Mouse (Mus musculus): ENCODE data around the gene Extl1.

Extl1 gene

GRCm38 (mm10) chr4:134391636-134392035, 8.0 kb upstream of the Extl1 start:
- no peak for DNase-seq (ENCODE audit: low spot score)

GRCm38 (mm10) chr4:134388397-134388796, 4.7 kb upstream of the Extl1 start:
- DNase-seq (ENCODE audit: low spot score), result peak; percentile 87

GRCm38 (mm10) chr4:134387268-134387667, 3.6 kb upstream of the Extl1 start:
- no peak for DNase-seq (ENCODE audit: low spot score)

GRCm38 (mm10) chr4:134379510-134379909, 4.1 kb downstream of the Extl1 start:
- no peak for DNase-seq (ENCODE audit: low spot score)

GRCm38 (mm10) chr4:134378089-134378615, 5.5 kb downstream of the Extl1 start:
- DNase-seq (ENCODE audit: low spot score), result no peak

DNA sequence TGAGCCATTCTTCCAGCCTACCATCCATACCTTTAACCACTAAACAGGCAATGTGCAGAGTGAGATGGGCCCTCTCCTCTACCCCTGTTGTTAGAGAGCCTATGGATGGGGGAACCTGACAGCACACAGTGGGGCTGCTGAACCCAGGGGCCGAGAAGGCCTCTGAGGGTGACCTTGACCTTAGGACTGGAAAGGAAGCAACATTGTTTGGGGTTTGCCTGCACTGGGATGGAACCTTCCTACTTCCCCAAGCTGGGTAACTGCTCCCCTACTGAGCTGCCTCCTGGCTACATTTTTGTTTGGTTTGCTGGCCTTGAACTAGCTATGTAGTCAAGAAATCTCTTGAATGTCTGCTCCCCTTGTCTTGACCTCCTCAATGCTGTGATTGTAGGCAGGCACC, 9.3 kb downstream of the Extl1 start:
- no peak for DNase-seq (ENCODE audit: low spot score)

- no peak for DNase-seq (ENCODE audit: low spot score)
These were observed 10.4 kb downstream of the Extl1 start for GRCm38 (mm10) chr4:134373295-134373694.

DNA sequence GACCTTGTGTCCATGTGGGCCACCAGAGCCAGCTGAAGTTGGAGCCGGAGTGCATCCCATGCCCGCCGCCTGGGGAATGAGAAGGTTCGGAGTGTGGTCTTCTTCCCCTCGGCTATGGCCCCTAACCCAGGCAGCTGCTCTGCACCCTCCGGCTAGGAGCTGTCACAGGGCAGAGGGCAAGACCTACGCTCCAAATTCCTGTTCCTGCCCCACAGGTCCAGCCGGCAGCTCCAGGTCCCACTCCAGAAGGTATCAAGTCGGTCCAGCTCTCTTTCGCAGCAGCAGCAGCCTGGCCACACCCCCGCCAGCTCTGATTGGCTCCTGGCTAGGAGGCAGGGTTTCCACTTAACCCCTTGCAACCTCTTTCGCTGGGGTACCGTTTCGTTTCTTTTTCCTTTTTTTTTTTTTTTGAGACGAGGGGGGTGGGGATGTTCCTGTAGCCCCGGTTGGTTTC, 11.3 kb downstream of the Extl1 start:
- DNase-seq (ENCODE audit: low spot score), result peak; percentile 82

- peak; percentile 41 for DNase-seq (ENCODE audit: low spot score)
These were observed 12.3 kb downstream of the Extl1 start for GRCm38 (mm10) chr4:134371316-134371855.

DNA sequence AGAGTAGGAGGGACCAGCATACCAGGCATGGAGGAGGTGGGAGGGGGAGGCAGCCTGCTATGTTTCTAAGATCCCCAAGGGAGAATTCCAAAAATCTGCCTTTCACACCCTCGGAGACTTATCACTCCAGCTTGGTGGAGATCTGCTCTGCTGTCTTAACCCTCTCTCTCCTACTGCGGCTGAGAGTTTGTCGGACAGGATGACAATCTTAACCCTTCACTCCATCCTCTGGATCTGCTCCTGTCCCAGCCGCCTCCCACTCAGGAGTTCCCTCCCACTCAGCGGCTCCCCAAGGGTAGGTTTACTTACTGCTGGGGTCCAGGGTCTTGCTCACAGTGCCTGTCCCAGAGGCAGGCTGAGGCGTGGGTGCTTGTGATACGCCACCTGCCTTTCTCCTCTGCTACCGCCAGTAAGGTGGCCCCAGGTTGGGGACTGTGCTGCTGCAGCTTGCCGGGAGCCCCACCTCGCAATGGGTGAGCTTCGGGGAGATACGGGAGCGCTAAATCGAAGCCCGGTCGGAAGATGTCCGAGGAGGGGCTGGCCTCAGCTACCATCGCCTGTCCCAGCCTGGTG, 12.9 kb downstream of the Extl1 start:
- DNase-seq (ENCODE audit: low spot score), result no peak

DNA sequence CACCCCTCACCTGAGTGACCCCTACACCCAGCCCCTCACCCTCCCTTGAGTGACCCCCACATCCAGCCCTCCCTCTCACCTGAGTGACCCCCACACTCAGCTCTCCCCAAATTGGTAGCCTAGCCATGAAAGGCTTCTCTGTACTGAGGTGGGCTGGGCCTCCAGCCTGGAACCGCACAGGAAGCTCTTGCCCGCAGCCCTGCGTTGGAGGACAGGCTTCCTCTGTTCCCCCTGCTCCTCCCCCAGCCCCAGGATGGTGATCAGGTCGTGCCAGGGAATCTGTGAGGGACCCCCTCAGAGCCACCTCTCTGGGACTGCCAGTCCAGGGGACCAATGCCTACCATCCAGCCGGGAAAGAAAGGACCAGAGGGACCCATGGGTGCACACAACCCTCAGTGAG, 18.4 kb downstream of the Extl1 start:
- no peak for DNase-seq (ENCODE audit: low spot score)

DNA sequence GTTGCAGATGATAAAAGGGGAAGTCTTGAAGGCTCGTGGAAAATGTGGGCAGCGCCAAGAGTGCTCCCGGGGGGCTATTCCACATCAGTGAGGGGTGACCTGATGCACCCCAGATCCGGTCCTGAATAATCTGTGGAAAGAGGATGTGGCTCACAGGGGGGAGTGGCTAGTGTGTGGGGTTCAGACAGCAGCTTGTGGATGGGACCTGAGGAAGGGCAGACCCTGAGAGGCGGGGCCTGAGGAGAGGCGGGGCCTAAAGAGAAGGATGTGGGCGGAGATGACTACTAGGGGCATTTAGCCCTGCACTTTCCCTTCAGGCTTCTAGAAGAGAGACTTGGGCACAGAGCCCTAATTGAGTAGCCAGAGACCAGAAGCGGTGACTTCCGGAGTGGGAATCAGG, 21.1 kb downstream of the Extl1 start:
- peak; percentile 67 for DNase-seq (ENCODE audit: low spot score)

DNA sequence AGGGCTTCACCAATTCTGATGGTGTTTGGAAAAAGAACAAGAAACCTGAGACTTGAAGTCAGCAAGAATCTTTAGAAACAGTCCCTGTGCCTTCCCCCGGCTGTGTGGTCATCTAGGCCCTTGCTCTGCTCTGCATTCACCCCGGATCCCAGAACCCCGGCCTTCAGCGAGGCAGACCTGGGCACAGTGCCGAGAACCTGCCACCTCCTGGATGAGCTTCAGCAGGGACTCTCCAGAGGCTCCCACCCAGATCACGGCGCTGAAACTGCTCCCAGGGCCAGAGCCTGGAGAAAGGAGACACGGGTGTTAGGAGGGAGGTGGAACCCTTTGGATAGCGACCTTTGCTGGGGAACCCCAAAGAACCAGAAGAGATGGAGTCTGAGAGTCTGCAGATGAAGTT, 21.5 kb downstream of the Extl1 start:
- DNase-seq (ENCODE audit: low spot score), result no peak

GRCm38 (mm10) chr4:134361215-134361614, 22.4 kb downstream of the Extl1 start:
- DNase-seq (ENCODE audit: low spot score), result peak; percentile 14

DNA sequence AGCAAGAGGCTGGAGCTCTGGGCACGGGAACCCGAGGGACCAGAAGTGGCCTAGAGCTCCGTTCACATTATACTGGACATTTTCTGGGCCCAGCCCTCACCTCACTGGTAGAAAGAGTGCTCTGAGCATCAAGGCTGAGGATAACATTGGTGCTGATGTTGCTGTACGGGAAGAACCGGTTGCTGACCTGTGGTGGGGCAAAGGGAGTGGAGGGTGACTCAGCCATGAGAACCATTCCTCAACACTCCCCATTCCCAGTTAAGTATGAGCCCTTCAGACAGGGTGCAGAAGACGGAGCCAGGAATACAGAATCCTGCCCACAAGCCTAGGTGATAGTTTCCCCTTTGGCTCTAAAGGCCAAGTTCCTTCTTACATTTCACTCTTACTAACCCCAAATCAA, 24.0 kb downstream of the Extl1 start:
- DNase-seq (ENCODE audit: low spot score), result no peak

- no peak for DNase-seq (ENCODE audit: low spot score)
These were observed 26.2 kb downstream of the Extl1 start for GRCm38 (mm10) chr4:134357461-134357771.

- peak; percentile 86 for DNase-seq (ENCODE audit: low spot score)
These were observed 26.8 kb downstream of the Extl1 start for GRCm38 (mm10) chr4:134356591-134357460.

DNA sequence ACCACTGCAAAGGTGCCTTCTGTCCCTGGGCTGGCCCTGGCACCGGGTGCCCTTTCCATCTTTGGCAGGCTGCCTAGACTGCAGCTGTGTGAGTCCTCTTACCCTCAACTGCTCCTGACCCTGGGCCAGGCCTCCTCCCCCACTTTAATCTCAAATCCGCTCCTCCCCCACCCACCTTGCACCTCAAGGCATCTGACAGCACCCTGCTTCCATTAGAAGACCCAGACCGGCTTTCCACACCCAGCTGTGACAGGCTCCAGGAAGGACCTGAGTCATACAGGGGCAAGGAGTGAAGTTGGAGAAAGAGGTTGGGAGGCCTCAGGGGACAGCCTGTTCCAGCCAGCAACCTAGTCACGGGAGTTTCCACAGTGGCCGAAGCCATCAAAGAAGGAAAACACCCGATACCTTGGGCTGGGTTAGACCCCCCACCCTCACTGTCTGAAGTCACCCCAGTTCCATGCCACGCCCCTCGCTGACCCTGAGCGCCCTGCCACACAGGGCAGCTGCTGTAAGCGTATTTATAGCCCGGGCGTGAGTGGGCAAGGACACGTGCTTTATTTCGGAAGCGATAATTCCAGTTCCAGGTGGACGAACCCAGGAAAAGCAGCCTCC, 27.7 kb downstream of the Extl1 start:
- no peak for DNase-seq (ENCODE audit: low spot score)

GRCm38 (mm10) chr4:134353527-134354409, 29.9 kb downstream of the Extl1 start:
- DNase-seq (ENCODE audit: low spot score), result no peak

- no peak for DNase-seq (ENCODE audit: low spot score)
These were observed 30.7 kb downstream of the Extl1 start for GRCm38 (mm10) chr4:134352929-134353328.

DNA sequence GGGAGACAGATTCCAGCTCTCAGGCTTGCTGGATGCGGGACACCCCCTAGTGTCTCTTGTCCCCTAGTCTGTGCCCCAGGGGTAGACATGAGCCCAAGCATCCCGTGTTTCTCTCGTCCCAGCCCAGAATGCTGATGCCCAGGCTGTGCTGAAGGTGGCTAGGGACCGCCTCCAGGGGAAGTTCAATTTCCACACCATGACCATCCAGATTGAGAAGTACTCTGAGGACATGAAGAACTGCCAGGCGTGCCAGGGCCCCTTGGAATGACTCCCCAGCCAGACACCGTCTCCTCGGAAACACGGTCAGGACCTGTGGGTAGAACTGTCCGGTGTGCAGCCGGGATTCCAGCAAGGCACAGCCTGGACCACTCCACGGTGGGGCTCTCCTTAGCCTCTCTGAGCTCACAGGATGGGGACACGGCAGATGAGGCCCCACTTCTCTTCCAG, 31.4 kb downstream of the Extl1 start:
- DNase-seq (ENCODE audit: low spot score), result no peak
